Mouse (Mus musculus) embryo, embryonic 10 days (tissue): Measurements from ENCODE around the gene Ranbp17.

Experiments
- DNase-seq: peaks from one replicate; pipeline ENCODE4 v3.0.0-alpha.2; 2015; ENCODE audit warnings: low spot score

Gene Ranbp17

DNA sequence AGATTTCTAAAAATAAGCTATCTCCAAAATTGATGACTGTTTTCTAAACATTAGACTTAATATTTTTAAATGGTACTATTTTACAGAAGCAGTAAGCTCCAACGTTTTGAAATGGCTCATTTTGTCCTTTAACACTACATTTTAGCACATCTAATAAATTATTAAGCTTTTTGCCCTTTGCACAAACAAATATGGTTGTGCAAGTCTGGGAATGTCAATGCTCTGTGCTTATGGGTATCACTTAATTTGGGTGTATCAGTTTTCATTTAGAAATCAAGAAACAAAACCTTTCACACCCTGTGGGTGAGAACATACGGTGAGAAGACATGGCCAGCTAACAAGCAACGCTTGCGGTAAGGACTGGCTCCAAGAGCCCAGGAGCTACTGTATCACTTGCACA is 108.9 kb downstream of the Ranbp17 start:
- DNase-seq: no peak

DNA sequence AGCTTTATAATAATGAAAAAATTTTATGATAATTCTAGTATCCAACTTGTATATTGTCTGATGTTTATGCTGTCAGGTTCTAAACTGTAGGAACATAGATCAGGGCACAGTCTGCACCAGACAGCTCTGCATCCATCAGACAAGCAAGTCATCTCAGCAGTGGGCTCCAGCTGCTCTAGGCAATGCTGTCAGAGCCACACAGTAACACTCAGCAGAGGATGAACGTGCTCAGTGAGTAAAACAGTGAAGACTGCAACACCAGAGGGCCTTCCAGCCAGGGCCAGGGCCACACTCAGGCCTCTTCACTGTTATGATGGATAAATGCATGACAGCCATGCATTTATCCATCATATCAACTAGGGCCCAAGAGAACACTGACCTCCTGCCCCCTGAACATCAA is 114.2 kb downstream of the Ranbp17 start:
- no peak for DNase-seq

DNA sequence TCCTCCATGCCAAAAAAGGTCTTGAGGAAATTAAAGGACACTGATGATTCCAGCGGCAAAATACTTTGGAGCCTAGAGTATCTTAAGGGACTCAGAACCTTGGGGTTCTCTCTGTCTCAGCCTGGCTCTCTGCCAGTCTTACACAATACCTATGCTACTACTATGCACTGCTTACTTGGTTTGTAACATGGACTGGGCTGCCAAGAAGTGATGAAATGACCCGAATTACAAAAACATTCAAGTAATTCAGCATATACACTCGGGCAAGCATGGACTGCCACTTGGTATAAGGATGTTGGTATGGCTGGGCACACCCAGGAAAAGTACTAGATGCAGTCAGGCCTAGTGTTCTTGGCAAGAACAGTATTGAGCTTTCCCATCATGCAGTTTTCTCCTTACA is 114.8 kb downstream of the Ranbp17 start:
- DNase-seq: no peak

DNA sequence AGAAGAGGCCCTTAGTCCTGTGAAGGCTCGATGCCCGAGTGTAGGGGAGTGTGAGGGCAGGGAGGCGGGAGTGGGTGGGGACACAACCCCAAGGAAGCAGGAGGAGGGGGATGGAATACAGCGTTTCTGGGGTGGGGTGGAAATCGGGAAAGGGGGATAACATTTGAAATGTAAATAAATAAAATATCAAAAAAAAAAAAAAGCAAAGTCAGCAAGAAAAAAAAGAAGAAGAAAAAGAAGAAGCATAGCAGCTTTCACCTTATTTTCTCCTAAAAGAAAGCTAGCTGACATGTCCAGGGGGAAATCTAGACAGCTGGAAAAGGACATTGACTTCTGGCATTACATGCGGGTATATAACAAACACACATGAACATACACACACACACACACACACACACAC is 117.3 kb downstream of the Ranbp17 start:
- DNase-seq: no peak

DNA sequence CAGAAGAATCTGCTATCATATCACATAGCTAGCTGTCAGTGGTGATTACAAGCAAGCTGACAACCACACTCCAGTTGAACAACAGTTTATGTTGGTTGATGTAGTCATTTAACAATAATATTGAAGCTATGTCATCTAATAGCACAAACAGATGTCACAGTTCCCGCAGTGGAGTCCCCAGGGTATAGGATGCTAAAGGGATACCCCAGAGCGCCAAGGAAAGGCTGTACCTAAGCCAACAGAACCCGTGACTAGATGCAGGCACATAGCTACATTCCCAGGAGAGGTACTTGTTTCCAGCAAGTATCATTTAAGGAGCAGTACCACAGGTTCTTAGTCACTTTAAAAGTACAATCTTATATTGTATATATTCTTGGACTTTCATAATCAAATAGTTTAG is 119.5 kb downstream of the Ranbp17 start:
- no peak for DNase-seq

DNA sequence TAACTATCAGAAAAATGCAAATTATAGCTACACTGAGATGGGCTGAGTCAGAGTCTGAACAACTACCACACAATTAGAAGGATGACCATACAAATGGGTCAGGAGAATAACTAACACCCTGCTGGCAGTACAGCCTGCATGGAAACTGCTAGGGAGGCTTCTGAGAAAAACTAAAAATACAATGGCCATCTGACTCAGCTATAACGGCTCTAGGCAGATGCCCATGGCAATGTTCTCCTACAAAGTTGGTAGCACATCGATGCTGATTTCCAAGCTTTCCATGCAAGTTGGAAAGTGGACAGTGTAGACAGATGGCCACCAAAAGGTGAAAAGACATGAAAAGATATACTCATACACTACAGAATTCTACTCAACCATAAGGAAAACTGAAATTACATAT is 124.9 kb downstream of the Ranbp17 start:
- DNase-seq: no peak

DNA sequence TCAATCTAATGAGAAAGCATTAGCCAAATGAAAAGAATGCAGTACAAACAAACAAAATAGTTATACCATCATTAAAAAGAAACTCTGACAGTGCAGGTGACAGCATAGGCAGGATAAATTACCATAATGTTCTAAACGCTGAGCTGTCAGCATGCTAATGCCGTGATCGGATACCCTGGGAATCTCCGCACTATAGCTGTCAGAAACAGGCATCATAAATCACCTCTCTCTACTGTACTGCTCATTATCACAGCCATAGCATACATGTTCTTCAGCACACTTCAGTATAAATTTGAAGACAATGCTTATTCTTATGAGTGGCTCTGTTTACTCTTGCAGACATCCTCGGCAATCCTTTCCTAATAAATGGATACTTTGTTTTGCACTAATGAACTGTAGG is 151.7 kb downstream of the Ranbp17 start:
- DNase-seq: no peak

DNA sequence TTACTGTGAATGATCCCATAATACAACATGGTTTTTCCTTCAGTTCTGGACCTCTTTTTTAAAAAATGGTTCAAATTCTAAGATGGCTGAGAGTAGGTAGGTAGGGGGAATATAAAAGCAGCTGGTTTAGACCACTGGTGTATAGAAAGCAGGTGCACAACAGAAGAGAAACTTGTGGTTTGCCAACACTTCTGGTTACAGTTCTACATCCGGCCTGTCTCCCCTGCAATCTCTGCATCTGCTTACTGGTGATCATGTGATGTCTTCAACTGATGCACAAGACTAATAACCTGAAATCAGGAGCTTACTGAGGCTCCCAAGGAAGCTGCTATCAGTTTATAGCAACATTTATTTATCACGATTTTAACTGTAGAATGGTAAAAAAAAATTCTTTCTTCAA is 164.3 kb downstream of the Ranbp17 start:
- DNase-seq: no peak

DNA sequence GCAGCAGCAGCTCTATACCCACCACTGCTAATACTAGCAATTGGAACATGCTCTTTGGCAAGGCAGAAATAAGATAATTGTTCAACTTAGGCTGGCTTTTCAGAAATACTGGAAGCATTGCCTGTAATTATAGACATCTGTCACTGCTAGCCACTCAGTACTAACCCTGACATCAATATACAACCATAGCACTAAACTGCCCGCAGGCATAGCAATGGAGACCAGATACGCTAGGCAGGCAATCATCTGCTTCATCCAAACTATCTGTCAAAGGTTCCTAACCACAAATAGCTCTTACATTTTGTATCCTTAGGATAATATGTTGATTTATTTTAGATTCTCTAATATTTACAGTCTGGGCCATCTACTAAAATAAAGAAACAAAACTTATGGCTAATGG is 171.5 kb downstream of the Ranbp17 start:
- DNase-seq: no peak

DNA sequence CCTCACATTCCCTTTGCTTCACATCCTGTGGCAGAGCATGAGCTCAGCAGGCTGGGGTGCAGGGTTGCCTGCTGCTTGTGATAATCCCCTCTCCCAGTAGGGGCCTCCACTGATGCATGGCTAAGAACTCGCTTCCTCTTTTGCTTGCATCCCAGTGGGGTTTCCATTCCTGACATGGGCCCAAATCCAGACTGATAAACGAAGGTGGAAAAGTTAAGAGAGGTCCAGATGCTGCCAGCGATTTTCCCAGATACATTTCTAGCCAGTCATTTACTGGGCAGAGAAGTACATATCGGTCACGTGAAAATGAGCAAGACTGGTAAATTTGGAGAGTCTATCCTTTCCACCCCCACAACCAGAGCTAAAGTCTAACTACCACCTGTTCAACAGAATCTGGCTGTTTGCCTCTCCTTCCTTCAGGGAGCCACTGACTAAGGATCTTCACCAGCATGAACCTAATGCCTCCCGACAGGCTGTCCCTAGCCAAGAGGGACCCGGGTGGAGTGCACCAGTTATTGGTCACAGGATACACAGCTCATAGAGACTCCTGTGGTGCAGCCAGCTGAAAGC is 176.9 kb downstream of the Ranbp17 start:
- peak; percentile 73 for DNase-seq

DNA sequence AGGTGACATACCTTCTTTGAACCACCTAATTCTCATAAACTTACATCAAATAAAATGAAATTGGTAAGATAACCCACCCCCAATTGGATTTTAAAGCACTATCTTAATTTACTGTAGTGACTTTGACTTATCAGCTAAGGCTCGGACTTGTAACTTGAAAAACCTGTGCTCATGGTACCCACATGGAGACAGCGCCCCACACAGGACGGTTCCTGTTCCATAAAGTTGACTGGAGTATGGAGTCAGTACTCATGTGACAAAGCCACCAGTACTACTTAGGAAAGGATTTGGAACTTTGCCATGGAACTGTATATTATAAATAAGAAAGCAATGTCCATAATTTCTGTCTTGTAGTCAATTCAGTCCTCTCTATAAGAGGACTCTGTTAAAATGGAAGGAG is 177.9 kb downstream of the Ranbp17 start:
- DNase-seq: no peak

DNA sequence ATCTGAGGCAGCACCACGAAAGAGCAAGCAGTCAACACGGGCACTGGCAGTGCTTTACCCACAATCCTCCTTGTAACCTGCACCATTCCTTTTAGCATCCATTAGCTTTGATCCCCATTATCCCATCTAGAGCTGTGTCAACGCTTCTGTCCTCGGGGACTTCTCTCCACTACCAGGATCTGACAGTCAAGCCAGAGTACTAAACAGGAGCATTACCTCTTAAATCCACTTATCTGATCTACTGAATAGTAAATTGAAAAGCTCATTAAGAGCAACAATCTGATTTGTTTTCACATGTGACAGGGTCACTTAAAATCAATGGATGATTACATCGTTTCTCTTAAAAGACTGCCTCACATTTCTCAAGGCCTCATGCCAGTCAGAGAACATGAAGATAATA is 181.4 kb downstream of the Ranbp17 start:
- DNase-seq: no peak

DNA sequence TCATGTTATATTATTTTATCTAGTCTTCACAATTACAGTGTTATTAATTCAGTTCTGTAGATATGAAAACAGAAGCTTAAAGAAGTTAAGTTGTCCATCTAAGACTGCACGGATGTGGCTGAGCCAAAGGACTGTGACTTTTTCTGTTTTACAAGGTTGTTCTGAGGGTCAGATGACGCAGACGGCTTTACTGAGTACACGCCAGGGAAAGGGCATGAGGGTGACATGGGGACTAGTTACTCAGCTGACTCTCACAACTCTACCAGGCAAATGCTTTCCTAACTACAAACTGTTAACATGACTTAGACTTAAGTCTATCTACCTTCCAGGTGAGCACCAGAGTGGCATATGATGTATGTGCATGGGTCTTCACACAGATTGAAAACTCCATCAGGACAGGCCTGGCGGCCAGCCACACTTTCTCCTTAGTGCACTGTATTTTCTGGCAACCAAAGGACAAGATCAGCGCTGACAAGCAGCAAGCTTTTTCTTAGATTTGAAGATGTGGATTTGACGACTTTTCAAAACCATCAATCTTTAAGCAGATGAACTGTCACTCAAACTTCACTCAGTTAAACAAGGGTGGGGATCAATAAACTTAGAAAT is 194.4 kb downstream of the Ranbp17 start:
- DNase-seq: no peak

DNA sequence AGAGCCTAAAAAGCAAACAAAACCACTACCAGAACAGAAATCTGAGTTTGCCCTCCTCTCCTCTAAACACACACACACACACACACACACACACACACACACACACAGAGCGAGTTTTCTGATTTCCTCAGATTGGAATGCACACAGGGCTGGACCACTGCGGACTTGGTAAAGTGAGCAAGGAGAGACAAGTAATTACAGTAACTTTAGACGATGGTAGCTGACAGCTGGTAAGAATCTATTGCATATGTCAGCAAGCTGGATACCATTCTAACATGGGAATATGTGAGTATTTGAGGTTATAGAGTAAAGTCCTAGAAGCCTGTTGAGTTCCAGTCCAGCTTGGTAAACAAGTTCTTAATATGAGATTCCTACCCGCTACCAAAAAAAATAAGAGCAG is 204.0 kb downstream of the Ranbp17 start:
- DNase-seq: no peak

DNA sequence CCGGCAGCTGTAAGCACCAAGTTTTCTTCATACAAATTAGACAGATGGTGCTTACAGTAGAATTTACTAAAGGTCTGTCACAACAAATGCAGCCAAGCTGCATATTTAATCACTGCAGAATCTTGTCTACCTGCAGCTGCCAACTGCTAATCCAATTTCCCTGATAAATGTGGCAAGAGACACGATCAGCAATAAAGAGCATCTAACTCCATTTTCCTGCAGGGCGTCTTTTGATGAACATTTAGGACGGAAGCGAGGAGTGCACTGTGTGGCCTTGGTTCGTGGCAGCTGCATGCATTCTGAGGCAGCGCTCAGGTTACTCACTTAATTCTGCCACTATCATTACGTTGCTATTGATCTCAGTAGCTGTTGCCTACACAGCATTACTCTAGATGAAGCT is 212.7 kb downstream of the Ranbp17 start:
- peak; percentile 27 for DNase-seq

DNA sequence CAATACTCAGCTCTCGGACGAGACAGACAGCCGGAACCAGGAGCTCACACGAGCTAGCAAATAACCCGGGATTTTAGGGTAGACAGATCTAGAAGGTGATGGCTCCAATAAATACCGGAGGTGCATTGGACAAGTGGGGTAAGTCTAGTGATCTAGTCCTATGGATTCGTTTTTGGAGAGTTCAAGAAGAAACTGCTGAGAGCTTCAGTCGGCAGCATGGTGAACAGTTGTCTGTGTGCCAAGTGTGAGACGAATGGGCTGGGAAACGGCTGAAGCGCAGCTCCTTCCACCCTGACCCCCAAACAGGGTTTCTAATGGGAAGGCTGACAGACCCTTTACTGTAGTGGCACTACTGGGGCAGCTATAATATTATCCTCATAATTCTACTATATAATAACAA is 214.2 kb downstream of the Ranbp17 start:
- no peak for DNase-seq

DNA sequence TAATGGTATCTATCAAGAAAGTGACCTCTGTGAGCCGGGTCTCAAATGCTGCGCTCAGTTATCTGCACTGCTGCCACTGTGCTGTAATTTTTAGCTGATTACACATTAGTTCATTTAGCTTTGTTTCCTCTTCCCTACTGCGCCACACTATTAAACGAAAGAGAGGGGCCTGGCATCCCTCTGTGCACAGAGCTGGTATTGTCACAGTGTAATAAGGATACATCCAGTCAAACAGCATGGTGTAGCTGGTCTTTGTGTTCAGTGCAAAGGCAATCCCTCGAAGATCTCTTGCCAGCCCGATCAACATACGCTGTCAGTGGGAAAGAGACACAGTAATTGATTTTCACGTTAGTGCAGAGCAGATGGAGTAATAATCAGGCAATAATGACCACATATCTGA is 216.4 kb downstream of the Ranbp17 start:
- DNase-seq: no peak

DNA sequence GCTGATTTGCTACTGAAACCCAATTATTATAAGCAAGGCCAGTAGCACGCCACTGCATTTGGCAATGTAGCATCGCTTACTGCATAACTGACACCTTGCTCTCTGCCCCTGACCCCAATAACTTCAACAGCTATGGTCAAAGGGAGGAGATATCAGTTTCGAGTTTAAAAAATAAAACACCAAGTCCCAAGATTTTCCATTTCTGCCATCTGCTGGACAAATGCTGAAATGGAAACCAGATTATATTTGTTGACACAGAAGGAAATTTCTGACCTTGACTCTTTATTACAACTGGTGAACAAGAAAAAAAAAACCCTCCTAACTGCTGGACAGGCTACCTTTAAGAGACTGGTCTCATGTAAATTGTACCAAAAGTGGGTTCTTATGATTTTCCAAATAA is 218.1 kb downstream of the Ranbp17 start:
- peak; percentile 27 for DNase-seq

DNA sequence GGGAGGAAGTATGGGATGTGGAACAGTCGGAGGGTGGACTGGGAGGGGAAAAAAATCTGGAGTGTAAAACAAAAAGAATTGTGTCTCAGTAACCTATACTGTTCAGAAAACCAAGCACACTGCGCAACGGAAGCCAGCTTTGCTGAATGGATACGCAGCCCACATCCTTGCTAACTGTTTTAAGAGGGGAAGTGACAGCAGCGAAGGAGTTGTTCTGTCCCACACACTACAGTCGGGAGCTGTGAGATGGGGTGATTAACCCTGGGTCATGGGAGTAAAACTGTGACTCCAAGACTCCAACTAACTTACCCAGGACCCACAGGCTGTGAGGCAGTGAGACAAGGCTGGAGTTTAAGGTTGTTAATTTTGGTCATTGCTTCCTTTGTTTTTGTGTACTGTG is 219.5 kb downstream of the Ranbp17 start:
- DNase-seq: no peak

DNA sequence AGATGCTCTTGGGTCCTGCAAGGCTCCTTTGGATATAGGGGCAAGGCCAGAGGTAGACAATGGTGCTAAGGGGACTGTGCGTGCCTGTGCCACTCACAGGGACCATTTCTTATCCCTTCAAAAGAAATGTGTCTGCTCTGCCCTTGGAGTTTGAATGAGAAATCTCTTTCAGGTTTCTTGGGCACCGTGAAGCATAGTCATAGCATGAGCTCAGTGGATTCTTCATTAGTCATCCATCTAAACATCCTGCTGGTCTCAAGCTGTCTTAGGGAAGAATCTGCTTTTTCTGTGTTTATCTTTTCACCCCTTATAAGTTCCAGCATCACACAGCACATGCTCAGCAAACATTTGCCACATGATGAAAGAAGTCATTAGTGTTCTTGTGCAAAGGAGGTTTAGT is 235.0 kb downstream of the Ranbp17 start:
- no peak for DNase-seq

DNA sequence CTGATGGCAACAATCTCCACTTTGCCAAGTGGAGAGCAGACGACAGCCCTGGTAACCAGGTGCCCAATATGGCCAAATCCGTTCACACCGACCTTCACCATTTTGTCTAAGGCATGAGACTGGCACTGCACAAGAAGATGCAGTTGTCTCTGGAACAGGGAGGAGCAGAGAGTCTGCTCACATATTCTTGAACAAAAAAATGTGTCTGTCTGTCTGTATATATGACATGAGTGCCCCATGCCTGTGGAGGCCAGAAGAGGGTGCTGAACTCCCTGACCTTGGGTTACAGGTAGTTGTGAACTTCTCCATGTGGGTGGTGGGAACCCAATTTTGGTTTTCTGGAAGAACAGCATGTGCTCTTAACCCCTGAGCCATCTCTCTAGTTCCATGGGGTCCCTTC is 236.9 kb downstream of the Ranbp17 start, which contains the start of gene Gm12117:
TSS of gene Gm12117 (minus strand) at position 101 of the 400 bp plus-strand sequence.
- DNase-seq: no peak

DNA sequence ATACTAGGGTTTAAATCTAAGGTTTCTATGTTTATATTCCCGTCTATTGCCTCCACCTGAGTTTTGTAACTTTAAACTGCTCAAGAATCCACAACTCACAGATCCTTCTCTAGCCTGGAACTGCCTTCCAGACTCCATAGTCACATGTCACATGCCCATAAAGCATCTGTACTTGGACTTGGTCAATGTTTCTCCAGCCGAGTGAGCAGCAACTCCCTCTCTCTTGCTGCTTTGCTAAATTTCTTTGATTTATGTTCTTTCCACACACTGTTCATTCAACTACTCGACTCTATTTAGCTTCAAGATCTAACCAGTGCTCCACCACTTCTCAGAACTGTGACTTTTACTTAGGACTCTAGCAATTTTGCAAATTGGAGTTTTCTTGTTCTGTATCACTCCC is 238.7 kb downstream of the Ranbp17 start:
- no peak for DNase-seq

DNA sequence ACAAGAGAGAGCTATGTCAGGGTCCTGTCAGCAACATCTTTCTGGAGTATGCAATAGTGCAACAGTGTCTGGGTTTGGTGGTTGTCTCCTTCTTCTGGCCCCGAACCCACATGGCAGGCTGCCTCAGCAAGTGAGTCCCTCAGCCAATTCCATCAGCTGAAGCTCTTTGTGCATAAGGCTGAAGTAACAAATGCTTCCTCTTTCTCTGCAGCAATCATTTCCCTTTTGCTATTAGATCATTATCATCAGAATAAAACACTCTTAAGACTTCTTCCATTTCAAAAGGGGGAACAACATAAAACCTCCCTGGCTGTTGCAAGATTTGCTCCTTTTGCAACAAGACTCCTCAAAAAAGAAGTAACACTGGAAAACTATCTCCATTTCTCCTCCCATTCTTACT is 239.3 kb downstream of the Ranbp17 start:
- no peak for DNase-seq

DNA sequence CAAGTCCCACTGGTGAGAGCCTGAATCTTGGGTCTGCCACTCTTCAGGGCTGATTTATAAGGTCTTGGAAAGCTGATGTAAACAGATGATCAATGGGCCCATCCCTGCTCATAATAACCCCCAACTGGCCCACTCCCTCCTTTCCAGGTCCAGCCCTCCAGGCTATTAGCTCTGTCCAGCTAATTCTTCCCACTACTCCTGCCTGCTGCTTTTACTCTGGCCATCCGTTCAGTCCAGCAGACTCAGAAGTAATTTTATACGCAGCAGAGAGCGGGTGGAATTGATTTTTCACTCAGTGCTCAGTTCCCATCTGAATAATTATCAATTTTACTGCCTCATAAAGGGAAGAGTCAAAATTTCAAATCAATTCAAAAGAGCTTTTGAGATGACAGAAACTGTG is 273.3 kb downstream of the Ranbp17 start:
- DNase-seq: no peak

DNA sequence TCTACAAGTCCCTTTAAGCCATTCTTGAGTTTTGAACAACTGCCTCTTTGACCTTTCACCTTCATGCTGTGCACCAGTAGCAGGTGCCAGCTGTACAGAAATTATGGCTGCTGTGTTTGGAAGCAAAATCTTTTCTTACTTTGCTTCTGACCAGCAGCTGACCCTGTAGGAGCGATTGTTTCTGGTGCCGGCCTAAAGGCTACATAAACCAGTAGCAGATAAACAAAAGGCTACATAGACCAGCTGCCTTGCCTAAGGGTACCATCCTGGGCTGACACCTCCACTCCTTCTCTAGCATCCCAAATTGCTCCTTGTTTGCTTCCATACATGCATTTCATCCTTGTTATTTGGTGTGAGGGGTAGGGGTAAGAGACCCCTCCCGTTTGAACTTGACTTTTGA is 279.4 kb downstream of the Ranbp17 start:
- DNase-seq: no peak
